Mouse (Mus musculus): Measurements from ENCODE around the gene Fam120b. TPM values are rescaled to one million over a fixed set of nuclear protein-coding genes. Genes with fewer than 3 reads are reported as not detected.

Gene Fam120b
- polyA plus RNA-seq, 1 experiment from 2014 or later, result 32.2 TPM

DNA sequence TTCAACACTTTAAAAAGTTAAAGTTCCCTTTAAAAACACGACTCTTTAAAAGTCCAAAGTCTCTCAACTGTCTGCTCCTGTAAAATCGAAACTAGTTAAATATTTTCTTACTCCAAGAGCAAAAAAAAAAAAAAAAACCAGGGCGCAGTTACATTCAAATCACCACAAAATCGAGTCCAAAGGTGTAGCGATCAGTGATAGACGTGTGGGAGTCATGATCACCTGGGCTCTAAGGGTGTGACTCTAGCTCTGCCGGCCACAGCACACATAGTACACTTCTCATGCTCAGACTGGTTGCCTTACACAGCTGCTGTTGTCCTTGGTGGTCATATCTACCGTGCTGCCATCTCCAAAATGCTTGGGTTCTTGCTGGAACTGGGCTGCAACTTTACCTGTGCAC is 6.6 kb upstream of the Fam120b start:
- H3K27ac ChIP-seq (ENCODE audit: low read depth, low read length), result no peak overlapping the region
- H3K4me1 ChIP-seq (ENCODE audit: control insufficient read depth, insufficient read depth, low read length), result no peaks in the 10 kb centered on the region
- no peaks in the 10 kb centered on the region for H3K27me3 ChIP-seq (ENCODE audit: control insufficient read depth, insufficient read depth, low read length)
- no peak overlapping the region for H3K4me3 ChIP-seq (ENCODE audit: low read depth, low read length)
- DNase-seq (ENCODE audit: low spot score, missing footprints), result peak; percentile 49
- no peak overlapping the region for H3K9ac ChIP-seq (ENCODE audit: low read length)
- H3K9me3 ChIP-seq (ENCODE audit: control insufficient read depth, low read length), result no peaks in the 10 kb centered on the region
- H3K4me2 ChIP-seq, result no peak overlapping the region
- H3K36me3 ChIP-seq (ENCODE audit: control insufficient read depth, insufficient read depth, low read length), result no peaks in the 10 kb centered on the region
- 82% methylated on average over 8 of the region's 8 CpGs for whole genome bisulfite sequencing
- no peak for ATAC-seq (ENCODE audit: low FRiP score)

- Histone ChIP-seq H3K36me3 (ENCODE audit: control insufficient read depth, insufficient read depth, low read length) (peaks cover 20% of the 10 kb centered on the region), H3K9ac (ENCODE audit: low read length) (no peak overlapping the region), H3K27me3 (ENCODE audit: control insufficient read depth, insufficient read depth, low read length) (no peaks in the 10 kb centered on the region), H3K4me2 (no peak overlapping the region), H3K27ac (ENCODE audit: low read depth, low read length) (no peak overlapping the region), H3K4me1 (ENCODE audit: control insufficient read depth, insufficient read depth, low read length) (peaks cover 9% of the 10 kb centered on the region), H3K9me3 (ENCODE audit: control insufficient read depth, low read length) (no peaks in the 10 kb centered on the region), H3K4me3 (ENCODE audit: low read depth, low read length) (no peak overlapping the region)
- DNase-seq (ENCODE audit: low spot score, missing footprints) (no peak), ATAC-seq (ENCODE audit: low FRiP score) (no peak)
- 93% methylated on average over 17 of the region's 17 CpGs for WGBS
These were observed 5.7 kb downstream of the Fam120b start for GRCm38 (mm10) chr17:15401716-15402115.

DNA sequence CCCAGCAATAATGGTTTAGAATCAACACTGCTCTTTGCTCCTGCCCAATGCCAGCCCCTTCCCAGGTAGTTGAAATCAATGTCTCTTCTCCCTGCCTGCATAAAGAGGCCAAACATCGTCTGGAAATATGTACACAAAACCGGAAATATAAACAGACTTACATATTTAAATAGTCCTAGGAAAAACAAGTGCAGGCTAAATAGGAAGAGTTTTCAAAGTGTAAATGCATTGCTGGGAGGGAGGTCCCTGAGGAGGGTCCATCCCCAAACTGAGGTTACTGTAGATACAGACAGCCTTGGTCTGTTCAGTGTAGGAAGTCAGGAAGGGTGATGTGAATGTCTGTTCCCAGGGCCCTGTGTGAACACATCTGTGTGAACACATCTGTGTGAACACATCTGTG is 10.6 kb downstream of the Fam120b start:
- WGBS, result 98% methylated on average over 2 of the region's 2 CpGs
- H3K4me3 ChIP-seq (ENCODE audit: low read depth, low read length), result no peak overlapping the region
- no peaks in the 10 kb centered on the region for H3K27me3 ChIP-seq (ENCODE audit: control insufficient read depth, insufficient read depth, low read length)
- H3K4me2 ChIP-seq, result no peak overlapping the region
- H3K27ac ChIP-seq (ENCODE audit: low read depth, low read length), result no peak overlapping the region
- H3K9me3 ChIP-seq (ENCODE audit: control insufficient read depth, low read length), result no peaks in the 10 kb centered on the region
- H3K4me1 ChIP-seq (ENCODE audit: control insufficient read depth, insufficient read depth, low read length), result no peaks in the 10 kb centered on the region
- H3K9ac ChIP-seq (ENCODE audit: low read length), result no peak overlapping the region
- ATAC-seq (ENCODE audit: low FRiP score) (no peak), DNase-seq (ENCODE audit: low spot score, missing footprints) (peak; percentile 53)
- H3K36me3 ChIP-seq (ENCODE audit: control insufficient read depth, insufficient read depth, low read length), result peaks cover 31% of the 10 kb centered on the region

GRCm38 (mm10) chr17:15409261-15409660 is 13.3 kb downstream of the Fam120b start:
- no peak overlapping the region for H3K4me2 ChIP-seq
- H3K4me1 ChIP-seq (ENCODE audit: control insufficient read depth, insufficient read depth, low read length), result no peaks in the 10 kb centered on the region
- H3K9me3 ChIP-seq (ENCODE audit: control insufficient read depth, low read length), result no peaks in the 10 kb centered on the region
- H3K27ac ChIP-seq (ENCODE audit: low read depth, low read length), result no peak overlapping the region
- ATAC-seq (ENCODE audit: low FRiP score) (no peak), DNase-seq (ENCODE audit: low spot score, missing footprints) (peak; percentile 83)
- no peak overlapping the region for H3K9ac ChIP-seq (ENCODE audit: low read length)
- no peaks in the 10 kb centered on the region for H3K27me3 ChIP-seq (ENCODE audit: control insufficient read depth, insufficient read depth, low read length)
- H3K36me3 ChIP-seq (ENCODE audit: control insufficient read depth, insufficient read depth, low read length), result peaks cover 14% of the 10 kb centered on the region
- no peak overlapping the region for H3K4me3 ChIP-seq (ENCODE audit: low read depth, low read length)
- 88% methylated on average over 10 of the region's 10 CpGs for WGBS

- 88% methylated on average over 1 of the region's 1 CpGs for WGBS
- Histone ChIP-seq H3K4me3 (ENCODE audit: low read depth, low read length) (no peak overlapping the region), H3K4me1 (ENCODE audit: control insufficient read depth, insufficient read depth, low read length) (no peaks in the 10 kb centered on the region), H3K9me3 (ENCODE audit: control insufficient read depth, low read length) (no peaks in the 10 kb centered on the region), H3K9ac (ENCODE audit: low read length) (no peak overlapping the region), H3K4me2 (no peak overlapping the region), H3K36me3 (ENCODE audit: control insufficient read depth, insufficient read depth, low read length) (peaks cover 15% of the 10 kb centered on the region), H3K27ac (ENCODE audit: low read depth, low read length) (no peak overlapping the region), H3K27me3 (ENCODE audit: control insufficient read depth, insufficient read depth, low read length) (no peaks in the 10 kb centered on the region)
- DNase-seq (ENCODE audit: low spot score, missing footprints), result peak; percentile 59
- no peak for ATAC-seq (ENCODE audit: low FRiP score)
These were observed 14.9 kb downstream of the Fam120b start for GRCm38 (mm10) chr17:15410861-15411260.

GRCm38 (mm10) chr17:15416596-15417215 is 20.7 kb downstream of the Fam120b start:
- Histone ChIP-seq H3K4me2 (no peak overlapping the region), H3K9me3 (ENCODE audit: control insufficient read depth, low read length) (no peaks in the 10 kb centered on the region), H3K36me3 (ENCODE audit: control insufficient read depth, insufficient read depth, low read length) (peaks cover 15% of the 10 kb centered on the region), H3K27me3 (ENCODE audit: control insufficient read depth, insufficient read depth, low read length) (no peaks in the 10 kb centered on the region), H3K4me1 (ENCODE audit: control insufficient read depth, insufficient read depth, low read length) (no peaks in the 10 kb centered on the region), H3K9ac (ENCODE audit: low read length) (no peak overlapping the region), H3K4me3 (ENCODE audit: low read depth, low read length) (no peak overlapping the region), H3K27ac (ENCODE audit: low read depth, low read length) (no peak overlapping the region)
- 95% methylated on average over 12 of the region's 12 CpGs for WGBS
- ATAC-seq (ENCODE audit: low FRiP score) (no peak), DNase-seq (ENCODE audit: low spot score, missing footprints) (peak; percentile 69)

- no peak overlapping the region for H3K4me2 ChIP-seq
- peaks cover 29% of the 10 kb centered on the region for H3K36me3 ChIP-seq (ENCODE audit: control insufficient read depth, insufficient read depth, low read length)
These were observed 23.5 kb downstream of the Fam120b start for GRCm38 (mm10) chr17:15419534-15419933.

DNA sequence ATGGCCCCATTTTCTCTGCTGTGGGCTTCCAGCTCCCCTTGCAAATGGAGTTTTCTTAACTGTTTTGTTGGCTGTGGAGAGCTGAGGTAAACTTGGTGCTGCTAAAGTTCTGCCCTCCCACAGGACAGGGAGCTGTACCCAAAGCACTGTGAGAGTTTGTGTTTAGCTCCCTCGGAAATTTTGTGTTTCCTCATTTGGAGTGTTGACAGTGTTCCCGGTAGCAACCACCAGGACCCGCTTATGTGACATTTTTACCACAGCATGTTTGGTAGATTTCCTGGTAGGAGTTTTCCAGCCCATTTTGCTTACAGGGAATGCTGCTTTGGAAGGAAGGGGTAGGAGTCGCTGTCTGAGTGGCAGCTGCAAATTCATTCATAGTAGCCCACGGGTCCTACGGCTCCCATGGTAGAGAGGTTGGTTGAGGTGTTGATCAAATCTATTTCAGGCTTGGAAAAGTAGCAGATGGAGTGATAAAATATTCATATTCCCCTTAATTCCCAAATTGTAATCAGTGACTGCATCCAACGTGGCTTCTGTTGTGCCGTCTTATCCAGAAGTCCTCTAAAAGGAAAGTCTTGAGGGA is 24.1 kb downstream of the Fam120b start:
- Histone ChIP-seq H3K9ac (ENCODE audit: low read length) (no peak overlapping the region), H3K4me1 (ENCODE audit: control insufficient read depth, insufficient read depth, low read length) (no peaks in the 10 kb centered on the region), H3K4me2 (no peak overlapping the region), H3K36me3 (ENCODE audit: control insufficient read depth, insufficient read depth, low read length) (peaks cover 27% of the 10 kb centered on the region), H3K27me3 (ENCODE audit: control insufficient read depth, insufficient read depth, low read length) (no peaks in the 10 kb centered on the region), H3K4me3 (ENCODE audit: low read depth, low read length) (no peak overlapping the region), H3K9me3 (ENCODE audit: control insufficient read depth, low read length) (no peaks in the 10 kb centered on the region), H3K27ac (ENCODE audit: low read depth, low read length) (no peak overlapping the region)
- ATAC-seq (ENCODE audit: low FRiP score), result no peak
- WGBS, result 92% methylated on average over 8 of the region's 8 CpGs
- DNase-seq (ENCODE audit: low spot score, missing footprints), result peak; percentile 39

More at GRCm38 (mm10) chr17:15419534-15419933, 23.5 kb downstream of the Fam120b start:
- ATAC-seq (ENCODE audit: low FRiP score), result no peak
- H3K9me3 ChIP-seq (ENCODE audit: control insufficient read depth, low read length), result no peaks in the 10 kb centered on the region
- H3K4me3 ChIP-seq (ENCODE audit: low read depth, low read length), result no peak overlapping the region
- H3K27me3 ChIP-seq (ENCODE audit: control insufficient read depth, insufficient read depth, low read length), result no peaks in the 10 kb centered on the region
- no peak overlapping the region for H3K27ac ChIP-seq (ENCODE audit: low read depth, low read length)
- peak; percentile 44 for DNase-seq (ENCODE audit: low spot score, missing footprints)
- no peak overlapping the region for H3K9ac ChIP-seq (ENCODE audit: low read length)
- H3K4me1 ChIP-seq (ENCODE audit: control insufficient read depth, insufficient read depth, low read length), result no peaks in the 10 kb centered on the region
- WGBS, result 90% methylated on average over 8 of the region's 8 CpGs

DNA sequence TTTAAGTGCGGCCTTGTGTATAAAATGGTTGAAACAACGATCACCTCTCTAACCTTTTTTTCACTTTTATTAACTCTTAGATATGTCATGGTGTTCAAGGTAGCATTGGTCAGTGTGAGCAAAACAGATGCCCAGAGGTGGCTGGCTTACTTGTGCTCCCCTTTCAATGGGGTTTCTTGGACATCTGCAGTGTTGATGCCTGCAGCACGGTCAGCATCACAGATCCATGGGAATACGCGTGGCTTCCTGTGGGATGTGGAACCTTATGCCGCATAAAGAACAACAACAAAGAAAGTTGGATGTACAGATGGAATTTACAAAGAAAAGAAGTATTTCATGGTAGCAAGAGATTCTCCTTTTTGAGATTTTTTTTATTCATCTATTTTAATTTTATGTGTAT is 25.4 kb downstream of the Fam120b start:
- Histone ChIP-seq H3K4me1 (ENCODE audit: control insufficient read depth, insufficient read depth, low read length) (no peaks in the 10 kb centered on the region), H3K9me3 (ENCODE audit: control insufficient read depth, low read length) (no peaks in the 10 kb centered on the region), H3K4me3 (ENCODE audit: low read depth, low read length) (no peak overlapping the region), H3K27ac (ENCODE audit: low read depth, low read length) (no peak overlapping the region), H3K27me3 (ENCODE audit: control insufficient read depth, insufficient read depth, low read length) (no peaks in the 10 kb centered on the region), H3K36me3 (ENCODE audit: control insufficient read depth, insufficient read depth, low read length) (peaks cover 28% of the 10 kb centered on the region), H3K4me2 (no peak overlapping the region), H3K9ac (ENCODE audit: low read length) (no peak overlapping the region)
- no peak for ATAC-seq (ENCODE audit: low FRiP score)
- WGBS, result 98% methylated on average over 6 of the region's 6 CpGs
- peak; percentile 67 for DNase-seq (ENCODE audit: low spot score, missing footprints)
